Mouse (Mus musculus) right cerebral cortex, adult 18-20 months (tissue): ENCODE data around the gene Tm9sf3.

Experiments used
- DNase-seq: peaks from one replicate; pipeline ENCODE4 v3.0.0; 2022; ENCODE audit warnings: mixed read lengths

The Tm9sf3 gene

GRCm38 (mm10) chr19:41262712-41263629 lies 826 bp downstream of the Tm9sf3 start:
- peak; percentile 60 for DNase-seq

- no peak for DNase-seq
These were observed 3.1 kb downstream of the Tm9sf3 start for GRCm38 (mm10) chr19:41260736-41261135.

- DNase-seq = no peak
These were observed 4.5 kb downstream of the Tm9sf3 start for GRCm38 (mm10) chr19:41259256-41259655.

- DNase-seq = no peak
These were observed 5.1 kb downstream of the Tm9sf3 start for GRCm38 (mm10) chr19:41258707-41259106.

- no peak for DNase-seq
These were observed 9.2 kb downstream of the Tm9sf3 start for GRCm38 (mm10) chr19:41254584-41254983.

- no peak for DNase-seq
These were observed 14.8 kb downstream of the Tm9sf3 start for GRCm38 (mm10) chr19:41248968-41249367.

- DNase-seq = no peak
These were observed 15.5 kb downstream of the Tm9sf3 start for GRCm38 (mm10) chr19:41248271-41248670.

- DNase-seq = no peak
These were observed 17.5 kb downstream of the Tm9sf3 start for GRCm38 (mm10) chr19:41246271-41246670.

- DNase-seq = peak; percentile 16
These were observed 19.2 kb downstream of the Tm9sf3 start for GRCm38 (mm10) chr19:41244581-41244980.

GRCm38 (mm10) chr19:41241997-41242396 lies 21.8 kb downstream of the Tm9sf3 start:
- no peak for DNase-seq

GRCm38 (mm10) chr19:41233698-41234097 lies 30.1 kb downstream of the Tm9sf3 start:
- DNase-seq = no peak

GRCm38 (mm10) chr19:41208326-41208725 lies 55.5 kb downstream of the Tm9sf3 start:
- DNase-seq = no peak

- peak; percentile 17 for DNase-seq
These were observed 56.9 kb downstream of the Tm9sf3 start, which contains the start of gene Tll2 for GRCm38 (mm10) chr19:41206811-41207344. Gene Tll2 (minus strand): TSS chr19:41206835.

- DNase-seq = no peak
These were observed 57.6 kb downstream of the Tm9sf3 start for GRCm38 (mm10) chr19:41206041-41206810.

- peak; percentile 41 for DNase-seq
These were observed 59.4 kb downstream of the Tm9sf3 start for GRCm38 (mm10) chr19:41204159-41205081.

- peak; percentile 51 for DNase-seq
These were observed 66.2 kb downstream of the Tm9sf3 start for GRCm38 (mm10) chr19:41197606-41198005.

- no peak for DNase-seq
These were observed 70.4 kb downstream of the Tm9sf3 start for GRCm38 (mm10) chr19:41193379-41193778.

GRCm38 (mm10) chr19:41192953-41193352 lies 70.8 kb downstream of the Tm9sf3 start:
- no peak for DNase-seq

- no peak for DNase-seq
These were observed 72.1 kb downstream of the Tm9sf3 start for GRCm38 (mm10) chr19:41191724-41192123.

GRCm38 (mm10) chr19:41190876-41191434 lies 72.8 kb downstream of the Tm9sf3 start:
- DNase-seq = no peak

- no peak for DNase-seq
These were observed 86.5 kb downstream of the Tm9sf3 start for GRCm38 (mm10) chr19:41177331-41177730.

GRCm38 (mm10) chr19:41176881-41177280 lies 86.9 kb downstream of the Tm9sf3 start:
- DNase-seq = no peak
